Mouse (Mus musculus): Measurements from ENCODE around the gene Ell3. TPM values are rescaled to one million over a fixed set of nuclear protein-coding genes. Genes with fewer than 3 reads are reported as not detected.
A peak's percentile ranks its signal among the peaks of the same experiment; 100 is the strongest.

Ell3 gene
- polyA plus RNA-seq, 1 experiment: not detected

- peaks cover 18% of the 10 kb centered on the region; the same call in 1 of the 2 replicates for H3K4me1 ChIP-seq (ENCODE audit: control insufficient read depth, insufficient read depth, low read length)
- peak overlapping the region; percentile 61 for H3K4me3 ChIP-seq (ENCODE audit: insufficient read depth, low read length)
- TF ChIP-seq CTCF (IDR thresholded peaks at IDR 0.05; ENCODE audit: borderline replicate concordance, insufficient read depth, low read length) (no peak), POLR2A (IDR thresholded peaks at IDR 0.05; ENCODE audit: low read depth, low read length) (no peak)
- H3K27ac ChIP-seq (ENCODE audit: insufficient read depth, low read length): peak overlapping the region; percentile 97
Observed at GRCm38 (mm10) chr2:121448136-121448535, 4.1 kb upstream of the Ell3 start.

- peaks cover 9% of the 10 kb centered on the region; the same call in 1 of the 2 replicates for H3K4me1 ChIP-seq (ENCODE audit: control insufficient read depth, insufficient read depth, low read length)
- H3K27ac ChIP-seq (ENCODE audit: insufficient read depth, low read length): no peak overlapping the region
- no peak for TF ChIP-seq CTCF (IDR thresholded peaks at IDR 0.05; ENCODE audit: borderline replicate concordance, insufficient read depth, low read length)
- no peak for TF ChIP-seq POLR2A (IDR thresholded peaks at IDR 0.05; ENCODE audit: low read depth, low read length)
- no peak overlapping the region for H3K4me3 ChIP-seq (ENCODE audit: insufficient read depth, low read length)
Observed at GRCm38 (mm10) chr2:121447006-121447405, 2.9 kb upstream of the Ell3 start.

- Histone ChIP-seq H3K4me1 (ENCODE audit: control insufficient read depth, insufficient read depth, low read length) (peaks cover 11% of the 10 kb centered on the region; the same call in 1 of the 2 replicates), H3K27ac (ENCODE audit: insufficient read depth, low read length) (no peak overlapping the region), H3K4me3 (ENCODE audit: insufficient read depth, low read length) (no peak overlapping the region)
- no peak for TF ChIP-seq POLR2A (IDR thresholded peaks at IDR 0.05; ENCODE audit: low read depth, low read length)
- TF ChIP-seq CTCF (IDR thresholded peaks at IDR 0.05; ENCODE audit: borderline replicate concordance, insufficient read depth, low read length): no peak
Observed at GRCm38 (mm10) chr2:121446506-121446905, 2.4 kb upstream of the Ell3 start.

- peaks cover 9% of the 10 kb centered on the region; the same call in 1 of the 2 replicates for H3K4me1 ChIP-seq (ENCODE audit: control insufficient read depth, insufficient read depth, low read length)
- TF ChIP-seq POLR2A (IDR thresholded peaks at IDR 0.05; ENCODE audit: low read depth, low read length) (no peak), CTCF (IDR thresholded peaks at IDR 0.05; ENCODE audit: borderline replicate concordance, insufficient read depth, low read length) (no peak)
- no peak overlapping the region for H3K4me3 ChIP-seq (ENCODE audit: insufficient read depth, low read length)
- no peak overlapping the region for H3K27ac ChIP-seq (ENCODE audit: insufficient read depth, low read length)
Observed at GRCm38 (mm10) chr2:121445117-121445516, 1.0 kb upstream of the Ell3 start.

- no peak overlapping the region for H3K27ac ChIP-seq (ENCODE audit: insufficient read depth, low read length)
- H3K4me1 ChIP-seq (ENCODE audit: control insufficient read depth, insufficient read depth, low read length): peaks cover 7% of the 10 kb centered on the region; the same call in 1 of the 2 replicates
- TF ChIP-seq POLR2A (IDR thresholded peaks at IDR 0.05; ENCODE audit: low read depth, low read length) (no peak), CTCF (IDR thresholded peaks at IDR 0.05; ENCODE audit: borderline replicate concordance, insufficient read depth, low read length) (no peak)
- peak overlapping the region; percentile 12; the same call in 1 of the 2 replicates for H3K4me3 ChIP-seq (ENCODE audit: insufficient read depth, low read length)
Observed at GRCm38 (mm10) chr2:121443068-121443349, 1.1 kb downstream of the Ell3 start.

GRCm38 (mm10) chr2:121442259-121443067 lies 1.6 kb downstream of the Ell3 start:
- no peak overlapping the region for H3K27ac ChIP-seq (ENCODE audit: insufficient read depth, low read length)
- H3K4me1 ChIP-seq (ENCODE audit: control insufficient read depth, insufficient read depth, low read length): peaks cover 6% of the 10 kb centered on the region; the same call in 1 of the 2 replicates
- no peak for TF ChIP-seq POLR2A (IDR thresholded peaks at IDR 0.05; ENCODE audit: low read depth, low read length)
- no peak for TF ChIP-seq CTCF (IDR thresholded peaks at IDR 0.05; ENCODE audit: borderline replicate concordance, insufficient read depth, low read length)
- H3K4me3 ChIP-seq (ENCODE audit: insufficient read depth, low read length): peak overlapping the region; percentile 12; the same call in 1 of the 2 replicates

GRCm38 (mm10) chr2:121441800-121442199 lies 2.3 kb downstream of the Ell3 start:
- TF ChIP-seq CTCF (IDR thresholded peaks at IDR 0.05; ENCODE audit: borderline replicate concordance, insufficient read depth, low read length) (no peak), POLR2A (IDR thresholded peaks at IDR 0.05; ENCODE audit: low read depth, low read length) (no peak)
- no peak overlapping the region for H3K27ac ChIP-seq (ENCODE audit: insufficient read depth, low read length)

GRCm38 (mm10) chr2:121440834-121441605 lies 3.1 kb downstream of the Ell3 start:
- Histone ChIP-seq H3K4me1 (ENCODE audit: control insufficient read depth, insufficient read depth, low read length) (peaks cover 3% of the 10 kb centered on the region; the same call in 1 of the 2 replicates), H3K4me3 (ENCODE audit: insufficient read depth, low read length) (no peak overlapping the region), H3K27ac (ENCODE audit: insufficient read depth, low read length) (no peak overlapping the region)
- TF ChIP-seq POLR2A (IDR thresholded peaks at IDR 0.05; ENCODE audit: low read depth, low read length) (no peak), CTCF (IDR thresholded peaks at IDR 0.05; ENCODE audit: borderline replicate concordance, insufficient read depth, low read length) (no peak)

More at GRCm38 (mm10) chr2:121441800-121442199, 2.3 kb downstream of the Ell3 start:
- H3K4me1 ChIP-seq (ENCODE audit: control insufficient read depth, insufficient read depth, low read length): peaks cover 6% of the 10 kb centered on the region; the same call in 1 of the 2 replicates
- H3K4me3 ChIP-seq (ENCODE audit: insufficient read depth, low read length): no peak overlapping the region

GRCm38 (mm10) chr2:121439746-121440145 lies 4.3 kb downstream of the Ell3 start:
- Histone ChIP-seq H3K4me1 (ENCODE audit: control insufficient read depth, insufficient read depth, low read length) (peaks cover 3% of the 10 kb centered on the region; the same call in 1 of the 2 replicates), H3K27ac (ENCODE audit: insufficient read depth, low read length) (no peak overlapping the region), H3K4me3 (ENCODE audit: insufficient read depth, low read length) (no peak overlapping the region)
- TF ChIP-seq POLR2A (IDR thresholded peaks at IDR 0.05; ENCODE audit: low read depth, low read length): no peak
- no peak for TF ChIP-seq CTCF (IDR thresholded peaks at IDR 0.05; ENCODE audit: borderline replicate concordance, insufficient read depth, low read length)
